Mouse (Mus musculus) limb, embryonic 15.5 days (tissue): ENCODE results near the gene Kcnq1. TPM values are rescaled to one million over a fixed set of nuclear protein-coding genes. Genes with fewer than 3 reads are reported as not detected.

Experiments used
- ATAC-seq: fragments of 200-750 bp; cut with Nextera tagmentation; 2 replicates; pipeline ENCODE4 v1.8.0; 2017; ENCODE audit warnings: low read depth, moderate TSS enrichment; ENCODE audit not compliant: insufficient number of reproducible peaks, low FRiP score, low TSS enrichment
- H3K27ac ChIP-seq: fragments of 300-500 bp; sonication (generic); 2 replicates; pipeline ENCODE4 v1.5.1; 2015; ENCODE audit warnings: moderate library complexity, mild to moderate bottlenecking, inconsistent platforms
- H3K27me3 ChIP-seq: fragments of 300-500 bp; sonication (generic); 2 replicates; pipeline ENCODE4 v1.6.1; 2015; ENCODE audit warnings: inconsistent platforms
- H3K36me3 ChIP-seq: fragments of 300-500 bp; sonication (generic); 2 replicates; pipeline ENCODE4 v1.6.1; 2015; ENCODE audit warnings: inconsistent platforms
- H3K4me1 ChIP-seq: fragments of 300-500 bp; sonication (generic); 2 replicates; pipeline ENCODE4 v1.6.1; 2015; ENCODE audit warnings: inconsistent platforms
- H3K4me2 ChIP-seq: fragments of 300-500 bp; sonication (generic); 2 replicates; pipeline ENCODE4 v1.6.1; 2015; ENCODE audit warnings: mild to moderate bottlenecking, inconsistent platforms
- H3K4me3 ChIP-seq: fragments of 300-500 bp; sonication (generic); 2 replicates; pipeline ENCODE4 v1.5.1; 2015; ENCODE audit warnings: mild to moderate bottlenecking, inconsistent platforms
- H3K9ac ChIP-seq: fragments of 300-500 bp; sonication (generic); 2 replicates; pipeline ENCODE4 v1.6.1; 2015; ENCODE audit warnings: inconsistent platforms
- H3K9me3 ChIP-seq: fragments of 300-500 bp; sonication (generic); 2 replicates; pipeline ENCODE4 v1.6.1; 2016; ENCODE audit warnings: inconsistent platforms
- WGBS: fragments of 180-500 bp; shearing (Covaris S2); methylation state at CpG from one replicate; pipeline ENCODE4 v1.1.7; 2015; 5-methylcytosine and 5-hydroxymethylcytosine counted together
- polyA plus RNA-seq: library from polyadenylated mRNA; unstranded; fragments of >200 nt; fragmentation: Nextera tagmentation; extraction: Ambion mirVana; gene quantifications from 2 replicates; pipeline ENCODE4 v1.2.1, GENCODE M21; 2015

Kcnq1 gene
- polyA plus RNA-seq, 1 experiment from 2014 or later: 1.1 TPM

GRCm38 (mm10) chr7:143288135-143288534 is 182.0 kb downstream of the Kcnq1 start:
- no peak for ATAC-seq
- H3K4me3 ChIP-seq: no peak overlapping the region
- no peak overlapping the region for H3K9ac ChIP-seq
- no peak overlapping the region for H3K4me2 ChIP-seq
- H3K9me3 ChIP-seq: no peaks in the 10 kb centered on the region
- H3K27ac ChIP-seq: no peak overlapping the region
- WGBS: 24% methylated on average over 7 of the region's 7 CpGs
- H3K27me3 ChIP-seq: no peaks in the 10 kb centered on the region
- no peaks in the 10 kb centered on the region for H3K36me3 ChIP-seq
- H3K4me1 ChIP-seq: peaks cover 54% of the 10 kb centered on the region

GRCm38 (mm10) chr7:143289082-143289849 is 183.1 kb downstream of the Kcnq1 start:
- Histone ChIP-seq H3K27me3 (no peaks in the 10 kb centered on the region), H3K9me3 (no peaks in the 10 kb centered on the region), H3K27ac (no peak overlapping the region), H3K36me3 (no peaks in the 10 kb centered on the region), H3K4me1 (peaks cover 49% of the 10 kb centered on the region), H3K4me2 (no peak overlapping the region), H3K4me3 (no peak overlapping the region), H3K9ac (no peak overlapping the region)
- no peak for ATAC-seq
- WGBS: 66% methylated on average over 3 of the region's 3 CpGs

DNA sequence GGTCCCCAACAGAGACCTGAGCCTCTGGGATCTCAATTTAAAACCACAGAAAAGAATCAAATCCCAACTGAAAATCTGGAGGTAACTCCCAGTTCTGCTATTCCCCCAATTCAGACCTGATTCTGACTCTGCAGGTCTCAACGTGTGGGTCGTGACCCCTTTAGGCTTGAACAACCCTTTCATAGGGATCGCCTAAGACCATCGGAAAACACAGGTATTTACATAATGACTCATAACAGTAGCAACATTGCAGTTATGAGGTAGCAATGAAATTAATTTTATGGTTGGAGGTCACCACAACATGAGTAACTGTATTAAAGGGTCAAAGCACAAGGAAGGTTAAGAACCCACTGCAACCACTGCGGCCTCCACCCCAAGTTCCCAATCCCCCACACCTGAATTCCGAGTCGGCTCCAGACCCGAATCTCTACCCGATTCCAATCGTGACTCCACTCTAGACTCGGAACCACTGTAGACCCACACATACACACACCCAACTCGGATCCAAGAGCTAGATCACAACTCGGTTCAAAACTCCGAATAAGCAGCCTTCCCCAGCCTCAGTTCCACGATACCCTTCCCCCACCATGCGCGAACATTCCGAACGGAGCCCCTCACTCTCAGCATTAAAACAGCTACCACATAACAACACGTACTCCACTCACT is 188.7 kb downstream of the Kcnq1 start:
- H3K4me3 ChIP-seq: peak overlapping the region; percentile 49
- H3K4me2 ChIP-seq: peak overlapping the region; percentile 39
- H3K36me3 ChIP-seq: no peaks in the 10 kb centered on the region
- no peaks in the 10 kb centered on the region for H3K9me3 ChIP-seq
- no peak for ATAC-seq
- no peaks in the 10 kb centered on the region for H3K27me3 ChIP-seq
- H3K4me1 ChIP-seq: peaks cover 39% of the 10 kb centered on the region
- H3K27ac ChIP-seq: peak overlapping the region; percentile 81
- WGBS: 50% methylated on average over 20 of the region's 20 CpGs
- peak overlapping the region; percentile 48 for H3K9ac ChIP-seq

DNA sequence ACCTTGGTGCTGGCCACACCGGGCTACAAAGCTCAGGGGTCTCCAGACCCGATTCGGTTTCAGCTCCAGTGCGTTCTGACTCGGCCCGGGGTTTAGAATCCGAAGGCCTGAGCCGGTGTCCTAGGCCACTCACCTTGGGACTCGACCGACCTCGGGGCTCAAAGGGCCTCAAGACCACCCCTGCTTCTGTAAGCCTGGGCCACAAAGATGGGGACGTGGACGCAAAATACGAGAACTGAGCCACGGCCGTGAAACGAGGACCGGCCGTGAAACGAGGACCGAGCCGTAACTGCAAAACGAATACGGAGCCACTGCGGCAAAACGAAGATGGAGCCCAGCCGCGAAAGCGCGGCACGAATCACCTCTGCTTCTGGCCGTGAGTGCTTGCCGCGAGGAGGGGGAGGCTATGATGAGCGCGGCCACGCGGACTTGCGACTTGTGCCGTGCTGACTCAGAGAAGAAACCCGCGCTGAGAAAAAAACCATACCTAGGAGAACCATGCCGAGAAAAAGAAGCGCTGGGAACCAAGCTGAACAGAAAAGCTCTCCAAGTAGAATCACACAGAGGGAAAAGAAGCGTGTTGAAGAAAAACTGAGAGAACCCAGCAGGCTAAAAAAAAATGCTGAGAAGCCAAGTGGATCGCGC is 189.3 kb downstream of the Kcnq1 start:
- 50% methylated on average over 47 of the region's 47 CpGs for WGBS
- Histone ChIP-seq H3K4me1 (peaks cover 39% of the 10 kb centered on the region), H3K9ac (peak overlapping the region; percentile 48), H3K9me3 (no peaks in the 10 kb centered on the region), H3K27ac (peak overlapping the region; percentile 81), H3K4me2 (peak overlapping the region; percentile 39), H3K27me3 (no peaks in the 10 kb centered on the region), H3K4me3 (peak overlapping the region; percentile 49), H3K36me3 (no peaks in the 10 kb centered on the region)
- ATAC-seq: no peak

DNA sequence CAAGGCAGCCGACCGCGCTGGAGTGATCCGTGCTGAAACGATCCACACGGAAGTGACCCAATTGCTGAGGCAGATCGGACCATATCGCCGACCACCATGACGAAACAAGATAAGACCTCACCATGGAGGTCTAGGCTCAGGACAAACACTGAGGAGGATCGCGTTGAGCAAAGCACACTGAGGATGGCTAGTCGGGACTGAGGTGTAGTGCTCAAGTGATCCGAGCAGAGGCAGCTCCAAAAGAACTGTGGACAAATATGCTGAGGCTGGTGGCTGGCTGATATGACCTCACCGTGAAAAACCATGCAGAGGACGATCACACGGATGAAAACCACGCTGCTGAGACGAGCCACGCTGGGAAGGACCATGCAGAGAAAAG is 189.8 kb downstream of the Kcnq1 start:
- whole genome bisulfite sequencing: 38% methylated on average over 20 of the region's 20 CpGs
- H3K4me2 ChIP-seq: peak overlapping the region; percentile 39

GRCm38 (mm10) chr7:143296384-143296801 is 190.2 kb downstream of the Kcnq1 start:
- Histone ChIP-seq H3K9ac (peak overlapping the region; percentile 48), H3K27ac (peak overlapping the region; percentile 81), H3K4me1 (peaks cover 35% of the 10 kb centered on the region), H3K27me3 (no peaks in the 10 kb centered on the region), H3K9me3 (no peaks in the 10 kb centered on the region), H3K4me2 (peak overlapping the region; percentile 39; the same call in 1 of the 2 replicates), H3K36me3 (no peaks in the 10 kb centered on the region), H3K4me3 (peak overlapping the region; percentile 49)
- ATAC-seq: peak; percentile 94
- WGBS: 49% methylated on average over 17 of the region's 17 CpGs

More for the DNA sequence above, 189.8 kb downstream of the Kcnq1 start:
- Histone ChIP-seq H3K27ac (peak overlapping the region; percentile 81), H3K9ac (peak overlapping the region; percentile 48), H3K36me3 (no peaks in the 10 kb centered on the region), H3K4me1 (peaks cover 39% of the 10 kb centered on the region), H3K9me3 (no peaks in the 10 kb centered on the region), H3K4me3 (peak overlapping the region; percentile 49), H3K27me3 (no peaks in the 10 kb centered on the region)
- ATAC-seq: peak; percentile 19; the same call in 1 of the 2 replicates

- no peak for ATAC-seq
- 28% methylated on average over 7 of the region's 7 CpGs for WGBS
- no peaks in the 10 kb centered on the region for H3K27me3 ChIP-seq
- no peaks in the 10 kb centered on the region for H3K9me3 ChIP-seq
- H3K4me2 ChIP-seq: no peak overlapping the region
- peak overlapping the region; percentile 79 for H3K27ac ChIP-seq
- H3K36me3 ChIP-seq: no peaks in the 10 kb centered on the region
- H3K4me1 ChIP-seq: peaks cover 42% of the 10 kb centered on the region
- no peak overlapping the region for H3K4me3 ChIP-seq
- no peak overlapping the region for H3K9ac ChIP-seq
Observed at GRCm38 (mm10) chr7:143300037-143300436, 193.9 kb downstream of the Kcnq1 start.

GRCm38 (mm10) chr7:143300681-143301080 is 194.5 kb downstream of the Kcnq1 start:
- Histone ChIP-seq H3K36me3 (no peaks in the 10 kb centered on the region), H3K4me2 (no peak overlapping the region), H3K4me3 (no peak overlapping the region), H3K9me3 (no peaks in the 10 kb centered on the region), H3K9ac (no peak overlapping the region), H3K27ac (peak overlapping the region; percentile 79), H3K4me1 (peaks cover 48% of the 10 kb centered on the region), H3K27me3 (no peaks in the 10 kb centered on the region)
- no peak for ATAC-seq
- WGBS: 88% methylated on average over 3 of the region's 3 CpGs

DNA sequence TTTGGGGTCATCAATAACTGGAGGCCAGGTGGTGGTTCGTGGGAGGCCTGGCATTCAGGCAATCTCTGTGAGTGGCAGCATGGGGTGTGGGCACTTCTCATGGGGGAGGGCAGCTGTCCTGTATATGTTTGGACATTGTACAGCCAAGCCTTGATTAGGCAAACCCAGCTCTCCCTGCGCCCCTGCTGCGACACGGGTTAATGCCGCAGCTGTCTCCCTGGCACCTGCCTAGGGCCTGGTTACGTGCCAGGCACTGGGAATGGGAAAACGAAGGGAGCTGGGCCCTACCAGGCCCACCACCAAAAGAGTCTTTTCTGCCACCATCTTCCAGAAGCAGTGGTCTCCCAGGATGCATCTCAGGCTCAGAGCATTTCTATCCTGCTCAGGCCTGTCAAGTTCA is 196.0 kb downstream of the Kcnq1 start:
- no peak overlapping the region for H3K4me3 ChIP-seq
- peak overlapping the region; percentile 43; the same call in 1 of the 2 replicates for H3K27ac ChIP-seq
- 74% methylated on average over 7 of the region's 7 CpGs for WGBS
- H3K4me2 ChIP-seq: no peak overlapping the region
- H3K4me1 ChIP-seq: peaks cover 50% of the 10 kb centered on the region
- no peaks in the 10 kb centered on the region for H3K27me3 ChIP-seq
- H3K9me3 ChIP-seq: no peaks in the 10 kb centered on the region
- H3K9ac ChIP-seq: no peak overlapping the region
- no peaks in the 10 kb centered on the region for H3K36me3 ChIP-seq
- ATAC-seq: no peak

- H3K36me3 ChIP-seq: no peaks in the 10 kb centered on the region
- H3K27ac ChIP-seq: peak overlapping the region; percentile 43; the same call in 1 of the 2 replicates
- no peak overlapping the region for H3K4me2 ChIP-seq
- H3K9ac ChIP-seq: no peak overlapping the region
- H3K4me1 ChIP-seq: peaks cover 46% of the 10 kb centered on the region
- H3K27me3 ChIP-seq: no peaks in the 10 kb centered on the region
- 60% methylated on average over 9 of the region's 9 CpGs for WGBS
- H3K9me3 ChIP-seq: no peaks in the 10 kb centered on the region
- H3K4me3 ChIP-seq: no peak overlapping the region
- no peak for ATAC-seq
Observed at GRCm38 (mm10) chr7:143302593-143303238, 196.6 kb downstream of the Kcnq1 start.

- ATAC-seq: no peak
- peaks cover 44% of the 10 kb centered on the region for H3K4me1 ChIP-seq
- no peaks in the 10 kb centered on the region for H3K36me3 ChIP-seq
- WGBS: 94% methylated on average over 5 of the region's 5 CpGs
- no peaks in the 10 kb centered on the region for H3K27me3 ChIP-seq
- no peak overlapping the region for H3K4me3 ChIP-seq
- H3K9ac ChIP-seq: no peak overlapping the region
- H3K27ac ChIP-seq: no peak overlapping the region
- H3K4me2 ChIP-seq: no peak overlapping the region
- H3K9me3 ChIP-seq: no peaks in the 10 kb centered on the region
Observed at GRCm38 (mm10) chr7:143303557-143303956, 197.4 kb downstream of the Kcnq1 start.
